In the genomic region with DNA sequence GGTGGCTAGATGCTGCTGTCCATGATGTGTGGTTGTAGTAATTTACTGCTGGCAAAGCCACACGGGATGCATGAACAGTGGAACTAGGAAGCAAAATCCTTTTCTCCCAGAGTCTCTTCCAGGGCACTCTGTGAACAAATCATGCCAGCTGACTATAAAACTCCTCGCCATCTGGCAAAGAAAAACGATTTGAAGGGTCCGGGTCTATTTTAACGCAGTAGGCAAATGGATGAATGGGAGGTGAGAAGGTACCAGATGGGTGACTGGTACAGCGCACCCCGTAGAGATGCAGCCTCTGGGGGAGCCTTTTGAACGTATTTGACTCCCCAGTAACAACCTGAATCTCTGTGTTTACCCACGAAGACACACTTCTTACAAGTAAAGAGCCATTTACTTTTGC, we compare ENCODE assay signal across 28 mouse cellular contexts. TPM values are rescaled to one million over a fixed set of nuclear protein-coding genes. Genes with fewer than 3 reads are reported as not detected.
DNase-seq lines count a peak whose midpoint lies in the region; ATAC-seq and TF ChIP-seq lines count a peak whose summit lies in the region.
"Had no signal": no experiment of that assay in that cellular context is flagged by ENCODE, and none has a peak within 500 bp of the region (broad histone marks: within the 10 kb centered on the region; RNA-seq: fewer than 3 reads in every experiment).

No protein-coding gene starts in this region.

- no peak overlapping the region for H3K4me3 ChIP-seq in forebrain, embryonic 13.5 days
- H3K4me3 ChIP-seq in forebrain, embryonic 10.5 days, result no peak overlapping the region
- H3K4me3 ChIP-seq: embryonic facial prominence, embryonic 15.5 days; heart, embryonic 12.5 days; intestine, embryonic 15.5 days; left cerebral cortex, adult 2 months; limb, embryonic 13.5 days; liver, embryonic 13.5 days; myocyte had no signal

- TF ChIP-seq POLR2A in brain, embryonic 14.5 days (IDR thresholded peaks at IDR 0.05; ENCODE audit: borderline replicate concordance, extremely low read depth, insufficient read depth, insufficient read length, poor library complexity, severe bottlenecking), result no peak

- no peak for TF ChIP-seq CTCF in brain, embryonic 14.5 days (IDR thresholded peaks at IDR 0.05; ENCODE audit: borderline replicate concordance, extremely low read depth, insufficient read depth, insufficient read length)

- H3K36me3 ChIP-seq in forebrain, embryonic 13.5 days (ENCODE audit: poor library complexity, severe bottlenecking), result 0 out of 2 replicates have a peak, but pooled peaks cover 10% of the 10 kb centered on the region
- H3K36me3 ChIP-seq in forebrain, embryonic 10.5 days (replicated peaks), result peaks cover 21% of the 10 kb centered on the region
- H3K36me3 ChIP-seq: embryonic facial prominence, embryonic 15.5 days; liver, embryonic 13.5 days had no signal

- no peak overlapping the region for H3K9ac ChIP-seq in forebrain, embryonic 13.5 days
- H3K9ac ChIP-seq: embryonic facial prominence, embryonic 15.5 days; heart, embryonic 12.5 days; hindbrain, embryonic 14.5 days; intestine, embryonic 15.5 days; limb, embryonic 13.5 days; liver, embryonic 13.5 days had no signal

- H3K4me2 ChIP-seq in forebrain, embryonic 13.5 days, result peak overlapping the region; percentile 12
- H3K4me2 ChIP-seq: embryonic facial prominence, embryonic 15.5 days; heart, embryonic 12.5 days; hindbrain, embryonic 14.5 days; intestine, embryonic 15.5 days; limb, embryonic 13.5 days; liver, embryonic 13.5 days; midbrain, embryonic 11.5 days had no signal

- 70% methylated on average over 9 of the region's 9 CpGs for WGBS in forebrain, embryonic 13.5 days
- WGBS in forebrain, embryonic 10.5 days, result 97% methylated on average over 9 of the region's 9 CpGs

- no peak for DNase-seq in forebrain, embryonic 10.5 days (ENCODE audit: extremely low spot score, low spot score)
- peak; percentile 30 for DNase-seq in left cerebral cortex, postnatal 36 days (ENCODE audit: low spot score in 2 of 2)
- no peak for DNase-seq in left cerebral cortex, postnatal 4 days
- DNase-seq in brain, embryonic 14.5 days (ENCODE audit: low read depth), result peak; percentile 80
- DNase-seq in layer of hippocampus, postnatal 14 days (ENCODE audit: low spot score in 2 of 2), result peak; percentile 12 to 65
- no peak for DNase-seq in lung, postnatal 14 days
- DNase-seq: adrenal gland, postnatal 14 days; cerebellum, adult 11-12 months; cerebellum, postnatal 25 days; gastrocnemius, postnatal 10 days; heart, adult 11 months; heart, postnatal 14 days; kidney, postnatal 4 days; liver, embryonic 13.5 days; retina, postnatal 1 day; thymus, postnatal 25 days had no signal

- intact Hi-C loops in left cerebral cortex, postnatal 36 days (cut with DNase I), result no loop called here
- intact Hi-C loops in left cerebral cortex, postnatal 4 days (cut with DNase I), result loop anchor here (10.0 kb wide), 1 partner anchor 461 kb away; no protein-coding TSS in a partner anchor

- H3K27ac ChIP-seq in forebrain, embryonic 13.5 days, result peak overlapping the region; percentile 81
- H3K27ac ChIP-seq in forebrain, embryonic 10.5 days, result no peak overlapping the region
- H3K27ac ChIP-seq: embryonic facial prominence, embryonic 15.5 days; hindbrain, embryonic 14.5 days; intestine, embryonic 15.5 days; left cerebral cortex, adult 2 months; limb, embryonic 13.5 days; liver, embryonic 13.5 days had no signal

- peaks cover 4% of the 10 kb centered on the region; the same call in 1 of the 2 replicates for H3K4me1 ChIP-seq in forebrain, embryonic 13.5 days
- no peaks in the 10 kb centered on the region for H3K4me1 ChIP-seq in forebrain, embryonic 10.5 days
- H3K4me1 ChIP-seq: embryonic facial prominence, embryonic 15.5 days; intestine, embryonic 15.5 days; liver, embryonic 13.5 days had no signal

- no peaks in the 10 kb centered on the region for H3K9me3 ChIP-seq in forebrain, embryonic 13.5 days (replicated peaks)
- H3K9me3 ChIP-seq in forebrain, embryonic 10.5 days, result peaks cover 3% of the 10 kb centered on the region; the same call in 1 of the 2 replicates
- H3K9me3 ChIP-seq: embryonic facial prominence, embryonic 15.5 days; heart, embryonic 12.5 days; intestine, embryonic 15.5 days; limb, embryonic 13.5 days had no signal

- H3K27me3 ChIP-seq in forebrain, embryonic 13.5 days, result no peaks in the 10 kb centered on the region
- no peaks in the 10 kb centered on the region for H3K27me3 ChIP-seq in forebrain, embryonic 10.5 days (ENCODE audit: poor library complexity, severe bottlenecking)
- H3K27me3 ChIP-seq: embryonic facial prominence, embryonic 15.5 days; heart, embryonic 12.5 days; intestine, embryonic 15.5 days; limb, embryonic 13.5 days; liver, embryonic 13.5 days; Patski had no signal

- ATAC-seq in forebrain, embryonic 13.5 days, result peak; percentile 63; the same call in 1 of the 2 replicates
- no peak for ATAC-seq in activated CD4-positive, CD25-positive, alpha-beta regulatory T cell, adult 4 months
- ATAC-seq: CD4-positive, CD25-positive, alpha-beta regulatory T cell, adult 4 months; intestine, embryonic 15.5 days; Patski had no signal

RNA-seq across cellular contexts. Expression of a gene that starts 14.9 kb away (rescaled TPM):
- polyA plus RNA-seq in forebrain, embryonic 13.5 days (2015; fragmentation: Nextera tagmentation; extraction: Ambion mirVana), result 5.1 and 6.7 TPM in 2 replicates
- polyA plus RNA-seq in forebrain, embryonic 10.5 days (2016; fragmentation: Nextera tagmentation; extraction: Ambion mirVana), result 3.5 and 4.0 TPM in 2 replicates
- total RNA-seq in left cerebral cortex, postnatal 36 days (2021), result 100 to 1,000 TPM; 102 to 104 TPM
- total RNA-seq in left cerebral cortex, postnatal 4 days (2021), result 10 to 100 TPM; 79.5 to 86.2 TPM
- 19.6 and 31.4 TPM in 2 replicates for polyA plus RNA-seq in brain, embryonic 14.5 days (2012; rRNA removed)
- 10 to 100 TPM; 63.4 to 68.6 TPM for total RNA-seq in layer of hippocampus, postnatal 14 days (2021)
- under 1 TPM; 0.13 to 0.33 TPM for polyA plus RNA-seq in activated CD4-positive, CD25-positive, alpha-beta regulatory T cell, adult 4 months (2017; shearing (Covaris generic))

Comparison
In these comparisons a context has a peak if more than half of its experiments do, and no peak if none do; other contexts are left out.
1. DNase-seq: peak in left cerebral cortex, postnatal 36 days (2 of 2), brain, embryonic 14.5 days (single experiment) and layer of hippocampus, postnatal 14 days (2 of 2); none in forebrain, embryonic 10.5 days (single experiment), left cerebral cortex, postnatal 4 days (single experiment) and lung, postnatal 14 days (single experiment).